Mouse (Mus musculus): Measurements from ENCODE around the gene Heatr3.
A peak's percentile ranks its signal among the peaks of the same experiment; 100 is the strongest.
"Not testable (repeated sequence)": the region's sequence is repeated elsewhere in the genome, so short reads cannot be mapped to it uniquely, and the experiment has no call there.

The Heatr3 gene

GRCm38 (mm10) chr8:88184914-88185313 lies 47.3 kb downstream of the Heatr3 start:
- no peak for DNase-seq (ENCODE audit: extremely low read depth, insufficient read length, low spot score)

- no peak for DNase-seq (ENCODE audit: extremely low read depth, insufficient read length, low spot score)
Observed at GRCm38 (mm10) chr8:88185716-88186115, 48.1 kb downstream of the Heatr3 start.

GRCm38 (mm10) chr8:88197328-88197727 lies 59.7 kb downstream of the Heatr3 start:
- DNase-seq (ENCODE audit: extremely low read depth, insufficient read length, low spot score) = no peak

- no peak for DNase-seq (ENCODE audit: extremely low read depth, insufficient read length, low spot score)
Observed at GRCm38 (mm10) chr8:88198551-88198944, 60.9 kb downstream of the Heatr3 start.

GRCm38 (mm10) chr8:88198945-88199571 lies 61.4 kb downstream of the Heatr3 start, which contains the start of gene Tent4b:
TSS of gene Tent4b (plus strand) at chr8:88199213.
- peak; percentile 92 for DNase-seq (ENCODE audit: extremely low read depth, insufficient read length, low spot score)

- peak; percentile 63 for DNase-seq (ENCODE audit: extremely low read depth, insufficient read length, low spot score)
Observed at GRCm38 (mm10) chr8:88199700-88200601, 62.3 kb downstream of the Heatr3 start.

GRCm38 (mm10) chr8:88200724-88201495 lies 63.3 kb downstream of the Heatr3 start:
- no peak for DNase-seq (ENCODE audit: extremely low read depth, insufficient read length, low spot score)

GRCm38 (mm10) chr8:88201641-88202040 lies 64.0 kb downstream of the Heatr3 start:
- DNase-seq (ENCODE audit: extremely low read depth, insufficient read length, low spot score) = no peak

- no peak for DNase-seq (ENCODE audit: extremely low read depth, insufficient read length, low spot score)
Observed at GRCm38 (mm10) chr8:88206016-88206415, 68.4 kb downstream of the Heatr3 start.

GRCm38 (mm10) chr8:88207121-88207821 lies 69.6 kb downstream of the Heatr3 start:
- DNase-seq (ENCODE audit: extremely low read depth, insufficient read length, low spot score) = no peak

- DNase-seq (ENCODE audit: extremely low read depth, insufficient read length, low spot score) = not testable (repeated sequence)
Observed at GRCm38 (mm10) chr8:88209930-88210827, 72.5 kb downstream of the Heatr3 start.

GRCm38 (mm10) chr8:88221353-88221752 lies 83.7 kb downstream of the Heatr3 start:
- peak; percentile 54 for DNase-seq (ENCODE audit: extremely low read depth, insufficient read length, low spot score)

Data from 3134 (cell line).